Mouse (Mus musculus) common myeloid progenitor, adult 5-6 weeks (primary cell): Measurements from ENCODE around the gene Fgf12. TPM values are rescaled to one million over a fixed set of nuclear protein-coding genes. Genes with fewer than 3 reads are reported as not detected.

Experiments
- ATAC-seq: replicated peaks from 2 replicates; pipeline ENCODE4 v1.8.0; 2016; ENCODE audit warnings: low read depth, mild to moderate bottlenecking, moderate TSS enrichment, inconsistent platforms; ENCODE audit not compliant: poor library complexity, severe bottlenecking
- total RNA-seq: library from RNA; stranded (forward); fragments of 200-1000, 187-1606 nt; gene quantifications from 2 replicates; pipeline ENCODE4 v1.2.3, GENCODE M21; 2017

The Fgf12 gene
- not detected in 2 replicates for total RNA-seq

DNA sequence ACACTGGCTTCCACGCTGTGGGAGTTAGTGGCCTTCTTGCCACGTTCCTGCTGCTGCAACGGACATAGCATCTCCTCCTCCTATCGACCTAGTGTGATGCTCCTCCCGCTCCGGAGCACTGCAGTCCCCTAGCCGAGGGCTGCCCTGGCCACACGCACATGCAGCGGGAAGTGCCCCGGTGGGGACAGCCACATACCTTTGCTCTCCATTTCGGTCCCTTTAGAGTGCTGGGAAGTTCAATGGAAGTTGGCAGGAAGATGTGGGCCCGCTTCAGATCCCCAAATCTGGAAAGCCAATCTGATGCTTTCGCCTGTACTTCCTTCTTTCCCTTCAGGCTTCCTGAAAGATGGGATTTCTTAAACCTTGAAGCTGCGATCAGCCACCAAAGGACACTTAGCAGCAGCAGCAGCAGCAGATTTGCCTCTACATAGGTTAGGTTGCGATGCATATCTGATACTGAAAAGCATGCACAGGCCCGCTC, at the start of gene Fgf12:
Fgf12 (minus strand) TSS at position 431 of the 481 bp plus-strand sequence.
- ATAC-seq = no peak

DNA sequence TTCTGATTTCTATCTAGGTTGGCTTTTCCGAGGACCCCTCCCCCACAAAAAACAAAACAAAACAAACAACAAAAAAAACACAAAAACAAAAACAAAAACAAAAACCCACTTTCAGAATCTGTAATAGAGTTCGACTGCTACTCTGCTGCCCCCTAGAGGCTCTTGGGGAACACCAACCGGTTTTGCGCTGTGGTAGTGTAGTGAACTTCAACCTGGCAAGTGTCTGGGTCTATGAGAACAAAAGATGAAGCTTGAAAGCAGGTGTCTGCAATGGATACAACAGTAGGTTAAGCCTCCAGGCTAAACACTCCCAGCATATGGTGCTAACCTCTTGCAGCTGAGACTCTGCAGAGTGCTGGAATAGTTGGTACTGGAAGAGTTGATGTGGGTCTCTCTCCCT, 40.2 kb upstream of the Fgf12 start:
- 0 out of 2 replicates have a peak, but pooled peaks have one; percentile 60 for ATAC-seq

DNA sequence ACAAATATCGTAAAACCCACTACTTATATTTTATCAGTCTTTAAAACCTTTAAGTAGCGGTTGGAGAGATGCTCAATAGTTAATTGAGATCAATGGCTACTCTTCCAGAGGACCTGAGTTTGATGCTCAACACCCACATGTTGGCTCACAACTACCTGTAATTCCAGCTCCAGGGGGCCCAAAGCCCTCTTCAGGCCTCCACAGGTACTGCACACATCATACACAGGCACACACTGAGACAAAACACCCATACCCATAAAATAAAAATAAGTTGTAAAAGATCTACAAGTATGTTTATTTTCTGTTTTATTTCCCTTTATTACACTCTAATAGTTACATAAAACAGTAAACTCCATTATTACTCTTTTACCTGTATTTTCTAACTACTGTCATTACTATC, 17.4 kb upstream of the Fgf12 start:
- no peak for ATAC-seq

DNA sequence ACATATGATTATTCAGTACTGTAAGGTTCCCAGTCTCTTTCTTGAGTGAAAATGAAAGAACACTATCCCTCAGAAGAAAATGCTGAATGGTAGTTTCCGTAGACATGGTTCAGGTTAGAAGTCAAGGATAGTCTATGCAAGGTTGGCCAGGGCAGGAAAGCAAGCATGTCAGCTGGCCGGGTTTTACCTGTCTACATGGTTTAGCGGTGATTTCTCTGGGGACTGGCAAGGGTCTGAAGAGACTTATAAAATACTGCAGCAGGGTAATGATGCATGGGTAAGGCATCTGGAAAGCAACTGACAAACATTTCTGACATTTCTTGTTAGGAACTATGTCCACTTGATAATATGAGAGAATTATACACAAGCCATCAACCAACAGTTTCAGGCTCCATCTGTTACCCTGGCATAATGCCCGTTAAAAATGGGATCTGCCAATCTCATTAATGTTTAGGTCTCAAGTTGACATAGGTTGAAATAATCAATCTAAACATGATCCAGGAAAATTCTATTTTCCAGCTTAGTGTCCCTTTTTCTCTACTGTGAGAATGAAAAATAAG, 8.6 kb upstream of the Fgf12 start:
- ATAC-seq = no peak

DNA sequence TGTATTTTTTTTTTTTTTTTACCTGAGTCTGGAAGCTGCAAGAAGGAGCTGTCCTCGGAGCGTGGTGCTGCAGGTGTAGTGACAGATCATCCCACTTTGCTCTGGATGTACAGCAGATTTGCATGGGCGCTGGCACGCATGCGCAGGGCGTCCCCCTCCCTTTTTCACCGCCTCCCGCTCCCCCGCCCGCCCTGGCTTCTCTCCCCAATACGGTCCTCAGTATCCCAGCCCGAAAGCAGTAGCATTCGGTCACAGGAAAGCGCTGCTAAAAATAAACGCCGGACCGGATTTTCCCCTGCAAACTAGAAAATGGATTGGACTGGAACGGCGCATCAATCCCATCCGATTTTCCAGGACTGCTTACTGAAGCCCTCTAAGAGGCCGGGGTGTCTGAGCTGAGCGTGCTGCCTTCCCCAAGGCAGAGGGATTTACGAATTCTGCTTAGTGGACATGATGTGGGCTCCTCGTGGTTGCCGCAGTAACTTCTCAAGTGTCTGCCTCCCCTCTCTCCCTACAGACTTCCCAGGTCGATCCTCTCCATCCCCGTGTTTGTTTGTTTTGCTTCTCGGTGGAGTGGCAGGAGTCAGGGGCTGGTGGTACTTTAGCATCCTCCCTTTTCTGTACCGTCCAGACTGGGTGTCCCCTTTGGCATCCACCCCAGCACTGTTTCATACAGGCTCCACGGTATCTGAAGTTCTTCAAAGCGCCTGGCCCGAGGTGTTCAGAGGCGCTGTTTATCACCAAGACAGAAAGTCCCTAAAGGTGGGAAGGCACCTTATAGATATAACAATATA, 453 bp upstream of the Fgf12 start:
- no peak for ATAC-seq

DNA sequence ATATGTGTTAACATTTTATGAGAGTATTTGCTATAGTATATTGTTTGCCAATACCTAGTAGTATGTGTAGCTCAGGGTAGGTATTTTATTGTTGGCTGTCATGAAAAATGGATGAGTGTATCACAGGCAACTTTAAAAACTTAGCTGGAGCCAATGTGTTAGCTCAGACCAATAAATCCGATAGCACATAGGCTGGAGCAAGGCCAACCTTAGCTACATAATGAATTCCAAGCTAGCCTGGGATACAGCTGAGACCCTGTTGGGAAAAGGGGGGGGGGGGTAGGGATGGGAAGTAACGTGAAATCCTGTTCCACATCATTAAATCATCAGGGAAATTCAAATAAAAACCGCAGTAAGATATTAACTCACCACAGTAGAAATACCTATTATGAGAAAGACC, 18.4 kb downstream of the Fgf12 start:
- no peak for ATAC-seq

DNA sequence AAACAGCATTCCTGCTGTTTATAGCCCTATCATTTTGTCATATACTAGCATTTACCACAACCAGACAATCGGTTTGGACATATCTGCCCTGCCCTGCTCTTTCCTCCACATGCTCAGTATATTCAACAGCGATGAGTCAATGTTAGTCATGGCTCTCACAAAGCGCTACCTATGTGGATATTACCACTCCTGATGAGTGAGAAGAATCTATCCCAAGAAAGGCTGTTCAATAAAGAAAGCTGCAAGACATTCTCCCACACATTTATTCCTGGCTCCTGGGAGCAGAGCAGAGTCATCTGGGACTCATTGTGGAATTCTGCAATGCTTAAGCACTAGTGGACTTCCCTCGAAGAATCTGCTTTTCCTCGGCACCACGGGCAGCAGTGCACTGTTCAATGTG, 26.1 kb downstream of the Fgf12 start:
- ATAC-seq = no peak

DNA sequence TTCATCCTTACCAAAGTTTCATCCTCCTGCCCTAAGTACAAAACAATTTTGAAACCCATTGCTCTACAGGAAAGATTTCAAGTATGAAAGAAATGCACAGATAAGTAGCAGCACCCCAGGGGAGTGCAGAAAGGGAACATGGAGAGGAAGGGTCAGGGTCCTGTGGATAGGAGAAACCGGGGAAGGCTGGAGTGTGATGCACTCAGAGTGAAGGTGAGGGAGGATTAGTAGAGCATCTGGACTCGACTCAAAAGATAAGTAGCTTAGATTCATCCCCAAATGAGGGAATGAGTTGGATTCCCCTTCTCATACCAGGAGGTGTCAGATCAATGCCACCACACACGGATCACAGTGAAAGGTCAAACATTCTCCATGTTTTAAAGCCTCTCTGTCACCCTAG, 46.2 kb downstream of the Fgf12 start:
- no peak for ATAC-seq

DNA sequence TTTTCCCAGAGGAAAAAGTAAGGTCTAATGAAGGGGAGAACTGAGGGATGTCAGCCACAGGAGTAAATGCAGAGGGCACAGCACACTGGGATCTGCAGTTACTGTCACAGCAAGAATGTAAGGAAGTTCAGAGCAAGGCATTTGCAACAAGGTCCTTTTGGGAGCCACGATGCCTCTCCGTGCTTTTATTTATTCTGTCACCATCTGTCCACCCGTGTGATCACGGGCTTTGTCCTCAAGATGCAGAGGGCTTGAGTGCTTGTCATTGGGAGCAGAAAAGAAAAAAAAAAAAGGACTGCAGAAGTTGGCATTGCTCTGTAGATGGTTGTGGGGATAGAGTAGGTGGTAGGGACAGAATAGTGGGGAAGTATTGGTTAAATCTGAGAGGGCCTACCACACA, 52.5 kb downstream of the Fgf12 start:
- no peak for ATAC-seq

DNA sequence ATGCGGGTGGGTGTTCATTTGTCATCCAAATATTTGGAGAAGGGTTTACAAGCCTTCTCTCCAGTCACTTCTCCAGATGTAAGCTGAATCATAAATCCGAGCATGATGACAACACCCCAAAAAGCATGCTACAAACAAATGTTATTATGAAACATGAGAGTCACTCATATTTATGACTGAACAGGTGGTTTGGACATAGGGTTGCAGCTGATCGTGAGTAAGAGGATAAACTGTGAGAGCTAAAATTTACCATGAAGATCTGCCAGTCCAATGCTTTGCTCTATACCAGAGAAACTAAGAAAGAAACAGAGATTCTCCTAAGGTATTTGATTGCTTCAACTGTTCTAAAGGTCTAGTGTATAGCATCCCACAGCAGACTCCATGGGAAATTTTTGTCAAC, 56.0 kb downstream of the Fgf12 start:
- no peak for ATAC-seq

DNA sequence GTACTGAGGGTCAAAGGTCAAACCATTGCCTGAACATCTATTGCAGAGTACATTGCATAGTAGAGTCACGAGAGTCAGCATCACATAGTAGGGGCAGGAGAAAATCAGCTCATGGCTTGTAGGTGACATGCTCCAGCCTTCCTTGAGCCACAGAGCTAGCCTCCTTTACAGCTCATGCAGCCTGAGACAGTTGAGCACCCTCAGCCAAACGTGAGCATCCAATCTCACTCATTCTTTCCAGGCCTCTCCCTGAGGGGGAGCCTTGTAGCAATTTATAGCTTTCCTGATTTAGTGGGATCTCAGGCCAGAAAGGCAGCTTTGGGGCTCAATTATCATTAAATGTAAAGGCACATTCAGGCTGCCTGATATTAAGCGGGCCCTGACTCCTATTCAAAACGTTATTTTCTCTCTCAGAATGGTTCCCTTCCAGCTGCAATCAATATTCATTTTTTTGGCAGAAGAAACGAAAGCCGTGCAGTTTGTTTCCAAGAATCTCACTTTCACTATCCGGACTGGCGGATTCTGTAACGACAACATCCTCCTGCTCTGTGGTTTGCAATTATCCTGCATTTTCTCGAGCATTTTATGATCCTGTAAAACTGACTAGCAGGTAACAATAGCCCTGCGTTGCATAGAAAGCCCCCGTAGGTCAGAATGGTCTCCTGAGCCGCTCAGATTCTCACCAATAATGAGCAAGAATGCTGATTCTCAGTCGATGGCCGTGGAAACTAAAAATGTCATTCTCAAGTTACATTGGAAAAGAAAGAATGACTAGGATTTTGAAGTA, 58.6 kb downstream of the Fgf12 start:
- no peak for ATAC-seq

DNA sequence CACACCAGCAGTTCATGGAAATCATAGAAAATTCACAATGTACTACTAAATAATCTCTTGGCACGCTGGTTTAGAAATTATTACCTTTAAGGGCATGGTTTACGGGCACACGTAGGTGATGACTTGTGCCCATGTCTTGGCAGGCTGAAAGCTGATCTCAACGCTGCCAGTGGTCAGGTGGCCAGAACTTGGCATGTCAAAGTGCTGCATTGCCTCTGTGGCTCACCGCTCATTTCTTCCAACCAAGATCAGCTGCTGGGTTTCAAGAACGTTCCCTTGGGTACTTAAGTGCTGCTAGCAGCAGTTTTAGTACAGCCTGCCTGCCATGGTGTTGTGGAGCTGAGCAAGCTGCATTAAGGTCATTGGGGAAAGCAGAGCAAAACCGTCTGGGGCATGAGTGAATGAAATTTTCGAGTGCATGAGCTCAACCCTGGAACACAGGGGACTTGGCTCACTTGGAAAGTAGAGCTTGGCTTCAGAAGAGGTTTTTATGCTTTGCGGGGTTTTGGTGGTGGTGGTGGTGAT, 63.9 kb downstream of the Fgf12 start:
- ATAC-seq = no peak

DNA sequence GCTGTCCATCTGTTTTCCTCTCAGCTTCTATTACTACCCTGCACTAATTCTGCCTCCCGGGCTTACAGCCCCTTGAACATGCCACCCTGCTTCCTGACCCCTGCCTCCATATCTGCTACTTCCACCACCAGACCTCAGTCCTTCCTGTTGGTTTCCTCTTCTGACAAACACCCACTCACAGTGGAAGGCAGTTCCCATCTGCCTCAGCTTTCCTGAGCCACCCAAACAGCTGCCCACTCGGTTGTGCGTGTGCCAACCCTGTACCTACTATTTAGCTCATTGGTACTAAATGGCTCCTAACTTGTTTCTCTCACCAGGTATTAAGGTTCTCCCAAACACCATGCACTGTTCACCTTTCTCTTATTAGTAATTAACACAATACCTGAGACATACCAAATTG, 71.2 kb downstream of the Fgf12 start:
- ATAC-seq = peak; percentile 36; the same call in 1 of the 2 replicates

DNA sequence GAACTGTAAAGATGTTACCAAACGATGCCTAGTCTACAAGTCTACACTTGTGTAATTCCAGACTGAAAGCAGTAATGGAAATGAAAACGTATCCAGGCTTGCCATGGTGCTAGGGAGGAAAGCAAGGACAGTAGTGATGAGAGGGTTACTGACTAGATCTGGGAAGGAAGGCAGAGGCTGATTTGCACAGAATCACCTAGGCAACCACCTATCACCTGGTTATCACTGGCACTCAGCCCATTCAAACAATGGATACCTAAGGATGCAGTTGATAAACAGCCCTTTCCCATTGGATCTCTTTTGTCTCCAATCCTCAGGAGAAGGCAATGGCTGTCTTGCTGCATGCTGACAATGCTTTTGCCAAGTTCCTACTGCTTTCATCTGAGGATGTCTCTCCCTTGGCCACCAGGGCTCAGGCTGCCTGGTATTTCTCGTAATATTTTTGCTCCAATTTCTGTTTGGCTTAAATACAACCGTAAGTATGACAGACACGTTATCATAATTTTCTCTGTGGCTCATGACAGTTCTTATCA, 84.0 kb downstream of the Fgf12 start:
- no peak for ATAC-seq

DNA sequence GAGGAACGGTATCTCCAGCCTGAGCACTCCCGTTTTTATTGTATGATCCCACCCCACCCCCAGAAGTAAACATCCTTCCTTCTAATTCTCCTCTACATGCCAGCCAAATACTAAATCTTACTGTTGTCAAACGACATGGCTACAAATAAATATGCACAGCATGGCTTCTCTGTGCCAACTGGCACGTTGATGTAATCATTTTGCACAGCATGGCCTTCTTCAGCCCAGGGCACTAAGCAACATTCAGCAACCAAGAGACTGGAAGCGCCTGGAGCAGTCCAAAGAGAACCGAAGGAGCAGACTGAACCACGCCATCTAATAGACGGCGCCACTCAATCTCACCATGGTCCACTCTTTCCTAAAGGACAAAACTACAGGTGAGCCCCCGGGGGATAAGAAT, 100.2 kb downstream of the Fgf12 start:
- ATAC-seq = no peak

DNA sequence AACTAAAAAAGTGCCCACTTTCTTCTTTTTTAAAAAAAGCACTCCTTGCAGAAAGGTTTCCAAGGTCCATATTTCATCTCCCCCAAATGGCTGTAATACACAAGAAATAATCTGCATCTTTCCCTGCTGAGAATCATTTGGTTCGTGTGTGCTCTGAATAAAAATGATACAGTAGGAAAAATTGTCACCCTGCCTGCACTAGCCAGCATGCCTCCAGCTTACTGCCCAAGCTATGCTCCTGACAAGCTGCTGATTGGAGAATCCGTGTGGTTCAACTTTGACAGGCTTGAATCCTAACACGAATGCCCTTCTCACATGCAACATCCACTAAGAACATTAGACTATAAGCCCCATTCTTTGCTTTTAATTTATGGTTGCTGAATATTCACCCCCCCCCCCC, 102.3 kb downstream of the Fgf12 start:
- ATAC-seq = no peak

DNA sequence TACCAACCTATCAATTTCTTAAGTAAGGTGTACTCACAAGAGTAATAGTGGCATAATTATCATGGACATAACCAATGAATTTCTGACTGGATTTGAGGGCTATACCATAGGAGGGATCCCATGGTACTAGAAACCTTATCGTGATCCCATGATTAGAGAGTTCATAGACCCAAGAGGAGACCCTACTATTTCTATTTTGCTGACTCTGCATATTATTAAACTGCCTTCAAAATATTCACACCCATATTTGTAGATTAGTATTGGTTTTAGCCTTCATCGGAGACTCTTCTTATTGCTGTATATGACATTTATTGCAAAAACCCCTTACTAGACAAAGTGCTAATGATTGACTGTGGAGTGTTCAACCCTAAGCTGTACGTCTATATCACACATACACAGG, 107.8 kb downstream of the Fgf12 start:
- no peak for ATAC-seq

DNA sequence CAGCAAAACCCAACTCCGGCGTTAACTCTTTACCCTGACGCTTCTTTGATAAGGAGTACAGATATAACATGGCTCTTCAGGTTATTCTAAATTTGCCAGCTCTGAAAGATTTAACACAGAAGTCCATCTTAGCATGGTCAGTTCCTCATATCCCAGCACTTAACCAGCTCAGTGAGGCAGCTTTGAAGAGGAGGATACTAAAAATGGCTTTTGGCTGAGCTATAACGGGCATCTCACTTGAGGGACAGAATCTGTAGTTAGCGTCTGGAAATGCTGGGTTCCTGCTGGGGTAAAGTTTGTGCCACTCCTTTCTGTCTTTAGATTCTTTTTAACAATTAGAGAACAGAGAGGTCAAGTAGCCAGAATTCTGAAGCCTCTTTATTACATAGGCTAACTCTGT, 121.1 kb downstream of the Fgf12 start:
- no peak for ATAC-seq

DNA sequence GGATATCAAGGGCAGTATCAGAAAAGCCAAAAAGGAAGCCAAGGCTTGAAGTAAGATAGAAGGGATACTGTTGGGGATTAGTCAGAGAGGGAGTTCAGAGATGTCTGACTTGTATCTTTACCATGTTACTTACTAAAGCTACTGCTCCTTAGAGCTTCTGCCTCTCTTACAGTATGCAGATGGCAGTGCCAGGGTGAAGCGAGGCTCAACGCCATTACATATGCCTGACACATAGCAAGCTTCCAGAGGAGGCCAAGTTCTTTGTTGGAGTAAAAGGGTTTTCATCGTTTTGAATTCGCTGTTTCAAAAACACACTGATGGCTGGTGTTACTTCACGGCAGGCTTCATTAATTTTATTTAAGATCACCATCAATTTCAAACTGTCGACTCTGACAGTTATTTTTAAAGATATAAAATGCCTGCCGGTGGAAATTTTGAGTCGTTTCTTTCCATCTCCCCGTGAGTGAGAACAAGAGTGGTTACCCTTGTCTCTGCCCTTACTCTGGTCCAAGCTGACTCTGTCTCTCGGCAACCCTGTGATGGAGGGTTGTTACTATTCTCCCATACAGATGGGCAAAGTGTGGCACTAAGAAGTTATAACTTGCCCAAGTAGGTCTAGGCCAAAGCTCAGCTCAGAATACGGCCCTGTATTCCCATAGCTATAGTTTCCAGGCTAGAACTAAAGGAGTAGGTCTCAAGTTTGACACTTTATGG, 121.9 kb downstream of the Fgf12 start:
- ATAC-seq = no peak

DNA sequence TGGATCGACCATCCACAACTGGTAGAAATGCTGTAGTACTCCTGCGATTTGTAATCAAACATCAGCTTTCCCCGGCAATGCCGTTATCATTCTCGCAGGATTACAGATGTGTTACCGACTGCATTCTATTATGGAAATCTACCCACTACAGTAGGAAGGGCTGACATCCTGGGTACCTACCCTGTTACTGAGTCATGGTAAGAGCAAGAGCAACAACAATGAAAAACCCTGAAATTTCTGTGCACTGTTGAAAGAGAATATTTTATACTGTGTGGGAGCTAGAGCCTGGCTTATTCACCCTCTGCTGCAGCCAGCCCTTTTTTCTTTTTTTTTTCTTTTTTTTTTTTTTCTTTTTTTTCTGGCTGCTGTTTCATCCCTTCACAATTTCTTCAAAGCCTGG, 126.6 kb downstream of the Fgf12 start:
- no peak for ATAC-seq
